Mouse (Mus musculus) liver, postnatal 0 days (tissue): ENCODE measurements around the gene Pcgf2. TPM values are rescaled to one million over a fixed set of nuclear protein-coding genes. Genes with fewer than 3 reads are reported as not detected.

Source experiments
- ATAC-seq: fragments of 200-750 bp; cut with Nextera tagmentation; 2 replicates; pipeline ENCODE4 v1.8.0; 2017; ENCODE audit warnings: mild to moderate bottlenecking, moderate library complexity
- DNase-seq: peaks from one replicate; pipeline ENCODE4 v3.0.0-alpha.2; 2016
- H3K27ac ChIP-seq: fragments of 300-500 bp; sonication (generic); 2 replicates; pipeline ENCODE4 v1.5.1; 2014; ENCODE audit warnings: antibody characterized with exemption, moderate library complexity, mild to moderate bottlenecking, low read depth
- H3K27me3 ChIP-seq: fragments of 300-500 bp; sonication (generic); 2 replicates; pipeline ENCODE4 v1.6.1; 2014; ENCODE audit warnings: low read length, control low read depth, mixed read lengths; ENCODE audit not compliant: insufficient read depth
- H3K36me3 ChIP-seq: fragments of 300-500 bp; sonication (generic); replicated peaks from 2 replicates; pipeline ENCODE4 v1.6.1; 2014; ENCODE audit warnings: mild to moderate bottlenecking, control low read depth, low read length, moderate library complexity, mixed read lengths; ENCODE audit not compliant: insufficient read depth
- H3K4me1 ChIP-seq: fragments of 300-500 bp; sonication (generic); 2 replicates; pipeline ENCODE4 v1.6.1; 2014; ENCODE audit warnings: antibody characterized with exemption, mild to moderate bottlenecking, control low read depth; ENCODE audit not compliant: insufficient read depth
- H3K4me2 ChIP-seq: fragments of 300-500 bp; sonication (generic); 2 replicates; pipeline ENCODE4 v1.6.1; 2014; ENCODE audit warnings: low read depth, mild to moderate bottlenecking, low read length, moderate library complexity, mixed read lengths
- H3K4me3 ChIP-seq: fragments of 300-500 bp; sonication (generic); 2 replicates; pipeline ENCODE4 v1.5.1; 2014; ENCODE audit warnings: low read depth, low read length
- H3K9ac ChIP-seq: fragments of 300-500 bp; sonication (generic); replicated peaks from 2 replicates; pipeline ENCODE4 v1.6.1; 2014; ENCODE audit warnings: mild to moderate bottlenecking, moderate library complexity
- H3K9me3 ChIP-seq: fragments of 300-500 bp; sonication (generic); 2 replicates; pipeline ENCODE4 v1.6.1; 2016; ENCODE audit warnings: mild to moderate bottlenecking, control low read depth, low read length, mixed read lengths
- CTCF ChIP-seq: sonication (generic); IDR thresholded peaks from 2 replicates; pipeline ENCODE4 v1.5.1; 2016; ENCODE audit warnings: antibody characterized with exemption, low read depth
- EP300 ChIP-seq: IDR thresholded peaks from 2 replicates; pipeline ENCODE4 v1.6.1; 2016; ENCODE audit warnings: antibody characterized with exemption, low read depth, mild to moderate bottlenecking
- WGBS: fragments of 180-500 bp; shearing (Covaris S2); extraction: QIAGEN DNeasy Blood & Tissue Kit; methylation state at CpG from one replicate; pipeline ENCODE4 v1.1.7; 2014; ENCODE audit not compliant: insufficient replicate concordance; 5-methylcytosine and 5-hydroxymethylcytosine counted together
- polyA plus RNA-seq: library from polyadenylated mRNA; unstranded; fragments of >200 nt; fragmentation: Nextera tagmentation; extraction: Ambion mirVana; gene quantifications from 2 replicates; pipeline ENCODE4 v1.2.1, GENCODE M21; 2015

The Pcgf2 gene
- polyA plus RNA-seq, 1 experiment from 2014 or later, result 1.9 TPM

DNA sequence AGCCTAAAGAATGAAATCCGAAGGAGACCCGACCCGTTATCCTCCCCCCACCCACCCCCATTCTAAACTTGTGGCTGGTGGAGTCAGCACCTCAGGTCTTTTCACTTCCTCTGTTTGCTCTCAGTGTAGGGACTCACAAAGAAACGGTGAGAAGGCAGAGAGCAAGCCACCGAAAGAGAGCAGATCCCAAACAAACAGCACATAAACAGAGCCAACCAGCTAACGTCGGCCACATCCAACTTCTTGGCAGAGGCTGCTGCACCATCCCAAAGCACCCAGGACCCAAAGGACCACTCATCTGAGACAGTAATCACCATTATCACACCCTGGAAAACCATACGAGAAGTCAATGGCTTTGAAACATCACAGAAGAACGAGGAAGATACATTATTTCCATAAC, 43.1 kb upstream of the Pcgf2 start:
- peak overlapping the region; percentile 76 for H3K4me2 ChIP-seq
- TF ChIP-seq EP300 (no peak), CTCF (no peak)
- H3K27me3 ChIP-seq, result no peaks in the 10 kb centered on the region
- H3K9ac ChIP-seq, result peak overlapping the region; percentile 86
- H3K4me1 ChIP-seq, result peaks cover 18% of the 10 kb centered on the region
- H3K27ac ChIP-seq, result peak overlapping the region; percentile 83
- 8% methylated on average over 9 of the region's 9 CpGs for WGBS
- ATAC-seq (no peak), DNase-seq (no peak)
- H3K4me3 ChIP-seq, result peak overlapping the region; percentile 78
- no peaks in the 10 kb centered on the region for H3K9me3 ChIP-seq
- peaks cover 17% of the 10 kb centered on the region for H3K36me3 ChIP-seq

DNA sequence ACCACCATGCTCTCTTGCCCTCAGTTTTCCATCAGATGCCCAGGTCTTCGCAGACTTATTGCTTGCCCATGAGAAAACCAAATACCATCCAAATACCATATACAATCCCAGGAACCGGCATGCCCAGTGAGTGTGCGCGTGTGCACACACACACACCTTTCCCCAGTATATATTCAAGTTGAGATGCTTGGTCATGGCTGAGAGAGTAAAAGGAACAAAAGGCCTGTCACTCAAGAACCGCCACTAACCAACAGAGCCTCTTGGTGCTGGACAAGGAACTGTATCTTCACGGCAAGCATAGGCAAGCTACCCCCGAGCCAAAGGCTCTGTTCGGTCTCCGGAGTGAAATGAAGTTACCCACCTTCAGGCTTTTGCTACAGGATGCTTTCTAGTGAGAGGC, 42.3 kb upstream of the Pcgf2 start:
- Histone ChIP-seq H3K9ac (0 out of 2 replicates have a peak overlapping the region, but pooled peaks have one; percentile 86), H3K27ac (no peak overlapping the region), H3K4me1 (peaks cover 18% of the 10 kb centered on the region), H3K4me2 (peak overlapping the region; percentile 76), H3K36me3 (peaks cover 11% of the 10 kb centered on the region), H3K27me3 (no peaks in the 10 kb centered on the region), H3K9me3 (no peaks in the 10 kb centered on the region), H3K4me3 (no peak overlapping the region)
- WGBS, result 64% methylated on average over 9 of the region's 9 CpGs
- TF ChIP-seq CTCF, result no peak
- no peak for TF ChIP-seq EP300
- DNase-seq (no peak), ATAC-seq (no peak)

DNA sequence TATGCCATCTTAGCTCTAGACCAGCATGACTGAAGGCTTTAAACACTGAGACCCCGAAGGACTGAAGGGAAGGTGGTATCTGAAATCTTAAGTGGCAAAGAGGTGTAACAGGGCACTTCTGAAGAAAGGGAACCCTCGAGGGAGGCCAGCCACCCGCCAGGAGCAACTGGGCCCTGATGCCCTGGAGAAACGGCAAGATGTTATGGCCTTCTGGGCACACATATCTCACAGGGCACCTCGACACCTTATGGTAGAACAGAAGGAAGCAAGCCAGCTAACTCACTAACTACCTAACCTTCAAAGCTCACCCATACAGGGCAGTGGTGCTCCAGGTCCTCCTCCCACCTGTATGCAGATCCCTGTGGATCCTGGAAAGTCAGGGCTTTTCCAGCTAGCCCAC, 41.9 kb upstream of the Pcgf2 start:
- Histone ChIP-seq H3K9me3 (no peaks in the 10 kb centered on the region), H3K27me3 (no peaks in the 10 kb centered on the region), H3K27ac (no peak overlapping the region), H3K4me3 (no peak overlapping the region), H3K36me3 (peaks cover 8% of the 10 kb centered on the region), H3K4me2 (no peak overlapping the region), H3K4me1 (peaks cover 18% of the 10 kb centered on the region), H3K9ac (no peak overlapping the region)
- TF ChIP-seq CTCF (no peak), EP300 (no peak)
- DNase-seq, result no peak
- ATAC-seq, result no peak
- 84% methylated on average over 5 of the region's 5 CpGs for WGBS

DNA sequence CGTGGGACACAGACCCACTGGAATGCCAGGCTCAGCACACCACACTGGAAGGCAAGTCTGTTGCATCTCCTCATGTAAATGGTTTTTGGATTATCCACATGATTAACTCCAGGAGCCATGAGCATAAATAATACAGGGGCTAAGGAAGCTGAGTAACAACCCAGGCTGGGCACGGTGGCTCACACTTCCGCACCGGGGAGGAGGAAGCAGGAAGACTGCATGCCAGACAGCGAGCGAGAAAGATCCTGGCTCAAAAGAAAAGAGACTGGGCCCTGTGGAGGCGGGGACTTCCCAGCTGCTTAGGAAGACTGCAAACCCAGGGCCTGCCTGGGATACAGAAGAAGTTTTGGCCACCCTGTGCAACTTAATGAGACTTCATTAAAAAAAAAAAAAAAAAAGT, 39.9 kb upstream of the Pcgf2 start:
- DNase-seq, result no peak
- no peak for ATAC-seq
- peaks cover 18% of the 10 kb centered on the region for H3K4me1 ChIP-seq

DNA sequence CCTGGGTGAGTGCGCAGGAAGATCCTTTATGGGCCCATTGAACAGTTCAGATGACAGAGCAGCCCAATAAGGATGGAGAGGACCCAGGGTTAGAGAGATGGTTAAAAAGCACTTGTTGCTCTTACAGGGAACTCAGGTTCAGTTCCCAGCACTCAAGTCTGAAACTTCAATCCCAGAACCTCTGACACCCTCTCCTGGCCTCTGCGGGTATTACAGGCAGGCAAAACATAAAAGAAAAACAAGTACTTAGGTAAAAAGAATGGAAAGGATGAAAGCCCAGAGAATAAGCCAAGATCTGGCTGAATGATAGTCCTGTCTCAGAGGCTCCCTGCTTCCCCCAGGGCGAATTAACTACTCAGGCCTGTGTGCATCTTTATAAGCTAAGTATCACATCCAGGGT, 38.9 kb upstream of the Pcgf2 start:
- TF ChIP-seq EP300 (no peak), CTCF (peak; percentile 48)
- no peak overlapping the region for H3K9ac ChIP-seq
- no peak overlapping the region for H3K4me3 ChIP-seq
- no peaks in the 10 kb centered on the region; the same call in 1 of the 2 replicates for H3K36me3 ChIP-seq
- DNase-seq (no peak), ATAC-seq (no peak)
- H3K4me2 ChIP-seq, result no peak overlapping the region
- H3K4me1 ChIP-seq, result peaks cover 18% of the 10 kb centered on the region
- no peaks in the 10 kb centered on the region for H3K27me3 ChIP-seq
- H3K27ac ChIP-seq, result no peak overlapping the region
- no peaks in the 10 kb centered on the region for H3K9me3 ChIP-seq
- 85% methylated on average over 3 of the region's 3 CpGs for WGBS

More for the DNA sequence above, 39.9 kb upstream of the Pcgf2 start:
- TF ChIP-seq EP300, result no peak
- TF ChIP-seq CTCF, result no peak
- WGBS, result 35% methylated on average over 7 of the region's 7 CpGs
- Histone ChIP-seq H3K4me2 (peak overlapping the region; percentile 20), H3K27ac (0 out of 2 replicates have a peak overlapping the region, but pooled peaks have one; percentile 19), H3K36me3 (no peaks in the 10 kb centered on the region; the same call in 1 of the 2 replicates), H3K4me3 (no peak overlapping the region), H3K9me3 (no peaks in the 10 kb centered on the region), H3K9ac (no peak overlapping the region), H3K27me3 (no peaks in the 10 kb centered on the region)

DNA sequence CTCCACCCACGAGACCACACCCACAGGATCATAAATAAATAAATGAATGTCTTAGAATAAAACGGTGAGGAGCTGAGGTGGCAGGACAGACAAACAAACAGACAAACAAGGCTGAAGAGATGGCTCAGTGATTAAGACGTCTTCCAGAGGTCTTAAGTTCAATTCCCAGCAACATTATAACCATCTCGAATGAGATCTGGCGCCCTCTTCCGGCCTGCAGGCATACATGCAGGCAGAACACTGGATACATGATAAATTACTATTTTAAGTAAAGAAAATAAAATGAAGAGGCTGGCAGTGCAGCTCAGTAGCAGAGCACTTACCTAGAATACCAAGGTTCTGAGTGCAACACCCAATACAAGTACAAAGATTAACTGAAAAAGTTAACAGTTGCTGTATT, 38.4 kb upstream of the Pcgf2 start:
- Histone ChIP-seq H3K4me2 (no peak overlapping the region), H3K27me3 (no peaks in the 10 kb centered on the region), H3K9me3 (no peaks in the 10 kb centered on the region), H3K36me3 (no peaks in the 10 kb centered on the region; the same call in 1 of the 2 replicates), H3K4me1 (peaks cover 18% of the 10 kb centered on the region), H3K4me3 (no peak overlapping the region), H3K27ac (no peak overlapping the region), H3K9ac (no peak overlapping the region)
- no peak for DNase-seq
- peak; percentile 64 for TF ChIP-seq CTCF
- TF ChIP-seq EP300, result no peak
- WGBS, result 63% methylated on average over 6 of the region's 6 CpGs
- ATAC-seq, result no peak

DNA sequence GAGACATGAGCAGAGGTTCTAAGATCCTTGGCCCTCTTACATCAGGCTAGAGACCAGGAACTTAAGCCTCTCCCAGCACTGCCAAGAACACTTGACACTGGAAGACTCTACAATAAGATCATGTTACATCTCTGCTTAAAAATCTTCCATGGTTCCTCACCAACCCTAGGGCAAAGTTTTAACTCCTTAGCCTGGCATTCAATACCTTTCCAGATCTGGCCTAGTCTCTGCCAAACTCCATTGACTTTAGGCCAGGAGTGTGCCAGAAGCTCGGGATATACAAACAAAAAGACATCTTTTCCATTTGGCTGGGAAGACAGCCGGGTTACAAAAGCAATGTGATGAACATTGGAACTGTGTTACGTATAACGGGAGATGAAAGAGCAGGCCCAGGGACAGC, 37.3 kb upstream of the Pcgf2 start:
- no peak overlapping the region for H3K9ac ChIP-seq
- no peaks in the 10 kb centered on the region for H3K27me3 ChIP-seq
- H3K4me2 ChIP-seq, result no peak overlapping the region
- DNase-seq, result no peak
- TF ChIP-seq CTCF (no peak), EP300 (no peak)
- ATAC-seq, result no peak
- H3K36me3 ChIP-seq, result peaks cover 2% of the 10 kb centered on the region
- no peak overlapping the region for H3K27ac ChIP-seq
- no peaks in the 10 kb centered on the region for H3K9me3 ChIP-seq
- H3K4me1 ChIP-seq, result peaks cover 8% of the 10 kb centered on the region
- no peak overlapping the region for H3K4me3 ChIP-seq
- 53% methylated on average over 4 of the region's 4 CpGs for WGBS
